Mouse (Mus musculus): ENCODE results near the gene Hdlbp. TPM values are rescaled to one million over a fixed set of nuclear protein-coding genes. Genes with fewer than 3 reads are reported as not detected.

Gene Hdlbp
- polyA plus RNA-seq, 1 experiment: 24.3 TPM

GRCm38 (mm10) chr1:93401191-93402052 lies 77.2 kb downstream of the Hdlbp start:
- Histone ChIP-seq H3K4me3 (ENCODE audit: extremely low read depth, insufficient read depth, insufficient read length) (peak overlapping the region; percentile 56), H3K4me1 (ENCODE audit: control insufficient read depth, insufficient read depth, insufficient read length) (peaks cover 7% of the 10 kb centered on the region; the same call in 1 of the 2 replicates), H3K27ac (ENCODE audit: insufficient read depth, low read length) (no peak overlapping the region), H3K36me3 (ENCODE audit: control insufficient read depth, insufficient read depth, low read length) (no peaks in the 10 kb centered on the region; the same call in 1 of the 2 replicates), H3K27me3 (ENCODE audit: control insufficient read depth, insufficient read depth, low read length) (no peaks in the 10 kb centered on the region)
- DNase-seq (ENCODE audit: low read depth in 1 of 2, low spot score in 2 of 2): peak; percentile 35 to 56
- 9% methylated on average over 38 of the region's 38 CpGs for WGBS
- TF ChIP-seq CTCF (IDR thresholded peaks at IDR 0.05; ENCODE audit: extremely low read depth, insufficient read depth, insufficient read length, insufficient replicate concordance) (no peak), POLR2A (IDR thresholded peaks at IDR 0.05; ENCODE audit: low read depth, low read length) (no peak)

DNA sequence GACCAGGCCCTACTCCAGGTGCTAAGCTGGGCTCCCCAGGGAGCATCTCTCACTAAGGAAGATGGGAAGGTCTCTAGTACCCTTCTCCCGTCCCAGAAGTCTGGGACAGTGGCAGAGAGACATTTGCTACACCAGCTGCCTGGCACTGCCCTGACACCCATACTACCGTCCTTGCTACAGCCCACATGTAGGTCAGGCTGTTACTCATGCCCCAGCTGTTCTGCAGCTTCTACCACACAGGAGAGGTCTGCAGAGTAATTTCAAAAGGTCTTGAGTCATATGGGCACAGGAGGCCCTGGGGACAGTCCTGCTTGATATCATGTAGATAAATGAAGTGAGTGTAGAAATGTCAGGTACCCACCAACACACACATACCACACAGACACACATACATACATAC lies 89.7 kb downstream of the Hdlbp start:
- WGBS: 84% methylated on average over 2 of the region's 2 CpGs
- Histone ChIP-seq H3K4me3 (ENCODE audit: extremely low read depth, insufficient read depth, insufficient read length) (no peak overlapping the region), H3K4me1 (ENCODE audit: control insufficient read depth, insufficient read depth, insufficient read length) (no peaks in the 10 kb centered on the region)

GRCm38 (mm10) chr1:93387198-93387597 lies 91.4 kb downstream of the Hdlbp start:
- H3K4me3 ChIP-seq (ENCODE audit: extremely low read depth, insufficient read depth, insufficient read length): no peak overlapping the region
- 56% methylated on average over 2 of the region's 2 CpGs for WGBS
- DNase-seq (ENCODE audit: low read depth in 1 of 2, low spot score in 2 of 2): no peak
- H3K4me1 ChIP-seq (ENCODE audit: control insufficient read depth, insufficient read depth, insufficient read length): no peaks in the 10 kb centered on the region
- H3K27ac ChIP-seq (ENCODE audit: insufficient read depth, low read length): no peak overlapping the region
- no peaks in the 10 kb centered on the region for H3K36me3 ChIP-seq (ENCODE audit: control insufficient read depth, insufficient read depth, low read length)
- no peak for TF ChIP-seq POLR2A (IDR thresholded peaks at IDR 0.05; ENCODE audit: low read depth, low read length)
- TF ChIP-seq CTCF (IDR thresholded peaks at IDR 0.05; ENCODE audit: extremely low read depth, insufficient read depth, insufficient read length, insufficient replicate concordance): no peak
- H3K27me3 ChIP-seq (ENCODE audit: control insufficient read depth, insufficient read depth, low read length): no peaks in the 10 kb centered on the region

More for the DNA sequence above, 89.7 kb downstream of the Hdlbp start:
- DNase-seq (ENCODE audit: low read depth in 1 of 2, low spot score in 2 of 2): no peak
- TF ChIP-seq POLR2A (IDR thresholded peaks at IDR 0.05; ENCODE audit: low read depth, low read length) (no peak), CTCF (IDR thresholded peaks at IDR 0.05; ENCODE audit: extremely low read depth, insufficient read depth, insufficient read length, insufficient replicate concordance) (no peak)
- H3K36me3 ChIP-seq (ENCODE audit: control insufficient read depth, insufficient read depth, low read length): no peaks in the 10 kb centered on the region
- no peaks in the 10 kb centered on the region for H3K27me3 ChIP-seq (ENCODE audit: control insufficient read depth, insufficient read depth, low read length)
- H3K27ac ChIP-seq (ENCODE audit: insufficient read depth, low read length): no peak overlapping the region

DNA sequence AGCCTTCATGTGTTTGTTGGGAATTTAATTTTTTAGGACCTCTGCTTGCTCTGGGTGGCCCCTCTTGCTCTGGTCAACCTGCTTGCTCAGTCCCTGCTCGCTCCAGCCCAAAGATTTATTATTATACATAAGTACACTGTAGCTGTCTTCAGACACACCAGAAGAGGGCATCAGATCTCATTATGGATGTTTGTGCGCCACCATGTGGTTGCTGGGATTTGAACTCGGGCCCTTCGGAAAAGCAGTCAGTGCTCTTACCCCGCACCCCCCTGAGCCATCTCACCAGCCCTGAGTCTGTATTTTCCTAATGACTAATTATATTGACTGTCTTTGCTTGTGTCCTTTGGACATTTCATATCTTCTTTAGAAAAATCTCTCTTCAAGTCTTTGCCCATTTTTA lies 99.5 kb downstream of the Hdlbp start:
- WGBS: 85% methylated on average over 5 of the region's 5 CpGs

DNA sequence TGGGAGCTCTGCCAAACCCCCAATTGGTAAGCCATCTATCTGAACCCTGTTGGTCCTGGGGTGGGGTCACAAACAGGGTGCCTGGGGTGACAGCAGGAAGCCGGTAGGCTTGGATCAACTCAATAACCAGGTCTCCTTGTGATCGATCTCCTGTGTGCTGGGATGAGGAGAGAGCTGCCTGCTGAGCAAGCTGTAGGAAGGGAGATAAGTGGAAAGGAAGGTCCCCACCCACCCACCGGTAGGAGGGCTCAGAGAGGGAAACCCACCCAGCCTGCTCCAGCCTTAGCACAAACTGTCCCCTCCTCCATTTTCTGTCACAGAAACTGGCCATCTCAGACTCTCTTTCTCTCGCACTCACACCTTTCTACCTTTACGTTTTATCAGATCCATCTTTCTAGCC lies 101.3 kb downstream of the Hdlbp start:
- no peak for TF ChIP-seq CTCF (IDR thresholded peaks at IDR 0.05; ENCODE audit: extremely low read depth, insufficient read depth, insufficient read length, insufficient replicate concordance)
- TF ChIP-seq POLR2A (IDR thresholded peaks at IDR 0.05; ENCODE audit: low read depth, low read length): no peak
- H3K27ac ChIP-seq (ENCODE audit: insufficient read depth, low read length): no peak overlapping the region

More for the DNA sequence above, 99.5 kb downstream of the Hdlbp start:
- Histone ChIP-seq H3K27me3 (ENCODE audit: control insufficient read depth, insufficient read depth, low read length) (no peaks in the 10 kb centered on the region), H3K27ac (ENCODE audit: insufficient read depth, low read length) (no peak overlapping the region), H3K4me3 (ENCODE audit: extremely low read depth, insufficient read depth, insufficient read length) (no peak overlapping the region), H3K4me1 (ENCODE audit: control insufficient read depth, insufficient read depth, insufficient read length) (no peaks in the 10 kb centered on the region), H3K36me3 (ENCODE audit: control insufficient read depth, insufficient read depth, low read length) (no peaks in the 10 kb centered on the region)
- TF ChIP-seq POLR2A (IDR thresholded peaks at IDR 0.05; ENCODE audit: low read depth, low read length) (no peak), CTCF (IDR thresholded peaks at IDR 0.05; ENCODE audit: extremely low read depth, insufficient read depth, insufficient read length, insufficient replicate concordance) (no peak)
- no peak for DNase-seq (ENCODE audit: low read depth in 1 of 2, low spot score in 2 of 2)

DNA sequence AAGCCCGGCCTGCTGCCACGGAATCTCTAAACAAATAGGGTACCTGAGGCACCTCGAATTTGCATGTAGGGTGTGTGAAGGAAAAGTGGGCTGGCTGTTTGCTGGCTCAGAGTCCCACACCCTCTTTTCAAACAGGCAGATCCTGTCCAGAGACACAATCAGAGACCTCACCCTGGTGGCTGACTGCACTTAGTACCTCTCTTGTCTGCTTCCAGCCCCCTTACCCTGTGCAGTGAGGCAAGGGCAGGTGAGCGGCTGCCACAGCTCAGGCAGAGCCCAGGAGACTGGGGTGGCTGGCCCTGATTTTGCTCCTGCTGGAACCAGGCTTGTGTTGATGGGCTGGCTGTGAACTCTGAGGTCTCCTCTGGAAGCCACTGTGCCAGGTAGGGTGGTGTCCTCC lies 105.0 kb downstream of the Hdlbp start, which contains the start of gene Ano7:
TSS of gene Ano7 (plus strand) at position 266 of the 400 bp plus-strand sequence.
- H3K36me3 ChIP-seq (ENCODE audit: control insufficient read depth, insufficient read depth, low read length): no peaks in the 10 kb centered on the region
- TF ChIP-seq POLR2A (IDR thresholded peaks at IDR 0.05; ENCODE audit: low read depth, low read length): no peak
- no peak for TF ChIP-seq CTCF (IDR thresholded peaks at IDR 0.05; ENCODE audit: extremely low read depth, insufficient read depth, insufficient read length, insufficient replicate concordance)
- DNase-seq (ENCODE audit: low read depth in 1 of 2, low spot score in 2 of 2): no peak
- WGBS: 77% methylated on average over 4 of the region's 4 CpGs
- H3K4me3 ChIP-seq (ENCODE audit: extremely low read depth, insufficient read depth, insufficient read length): no peak within 1 kb of the TSS
- no peaks in the 10 kb centered on the region for H3K27me3 ChIP-seq (ENCODE audit: control insufficient read depth, insufficient read depth, low read length)
- H3K4me1 ChIP-seq (ENCODE audit: control insufficient read depth, insufficient read depth, insufficient read length): no peaks in the 10 kb centered on the region
- H3K27ac ChIP-seq (ENCODE audit: insufficient read depth, low read length): no peak within 1 kb of the TSS

More for the DNA sequence above, 101.3 kb downstream of the Hdlbp start:
- Histone ChIP-seq H3K4me3 (ENCODE audit: extremely low read depth, insufficient read depth, insufficient read length) (no peak overlapping the region), H3K36me3 (ENCODE audit: control insufficient read depth, insufficient read depth, low read length) (no peaks in the 10 kb centered on the region), H3K4me1 (ENCODE audit: control insufficient read depth, insufficient read depth, insufficient read length) (no peaks in the 10 kb centered on the region), H3K27me3 (ENCODE audit: control insufficient read depth, insufficient read depth, low read length) (no peaks in the 10 kb centered on the region)
- DNase-seq (ENCODE audit: low read depth in 1 of 2, low spot score in 2 of 2): no peak
- 61% methylated on average over 5 of the region's 5 CpGs for WGBS

- H3K36me3 ChIP-seq (ENCODE audit: control insufficient read depth, insufficient read depth, low read length): peaks cover 23% of the 10 kb centered on the region
- H3K27ac ChIP-seq (ENCODE audit: insufficient read depth, low read length): no peak overlapping the region
- H3K4me1 ChIP-seq (ENCODE audit: control insufficient read depth, insufficient read depth, insufficient read length): no peaks in the 10 kb centered on the region
- H3K4me3 ChIP-seq (ENCODE audit: extremely low read depth, insufficient read depth, insufficient read length): no peak overlapping the region
- 76% methylated on average over 6 of the region's 6 CpGs for WGBS
- no peaks in the 10 kb centered on the region for H3K27me3 ChIP-seq (ENCODE audit: control insufficient read depth, insufficient read depth, low read length)
- no peak for DNase-seq (ENCODE audit: low read depth in 1 of 2, low spot score in 2 of 2)
- TF ChIP-seq CTCF (IDR thresholded peaks at IDR 0.05; ENCODE audit: extremely low read depth, insufficient read depth, insufficient read length, insufficient replicate concordance) (no peak), POLR2A (IDR thresholded peaks at IDR 0.05; ENCODE audit: low read depth, low read length) (no peak)
Observed at GRCm38 (mm10) chr1:93365641-93366040, 113.0 kb downstream of the Hdlbp start.

Data from spleen, adult 2 months (tissue).